In genomic region chr7:49243079-49243478, GRCm38 (mm10) we compare ENCODE assay signal across 27 mouse cellular contexts.
A peak's percentile ranks its signal among the peaks of the same experiment; 100 is the strongest.
DNase-seq lines count a peak whose midpoint lies in the region; ATAC-seq and TF ChIP-seq lines count a peak whose summit lies in the region.
"Had no signal": no experiment of that assay in that cellular context is flagged by ENCODE, and none has a peak within 500 bp of the region (broad histone marks: within the 10 kb centered on the region; RNA-seq: fewer than 3 reads in every experiment).

No protein-coding gene starts in this region.

- no peak for ATAC-seq in intestine, embryonic 14.5 days (replicated peaks; ENCODE audit: low FRiP score, low TSS enrichment, low read depth)
- no peak for ATAC-seq in intestine, postnatal 0 days
- no peak for ATAC-seq in kidney, embryonic 16.5 days (ENCODE audit: low FRiP score, low TSS enrichment)
- ATAC-seq in lung, embryonic 16.5 days (ENCODE audit: low read depth), result no peak
- ATAC-seq in intestine, embryonic 15.5 days, result no peak
- ATAC-seq: activated CD4-positive, CD25-positive, alpha-beta regulatory T cell, adult 4 months; forebrain, embryonic 15.5 days had no signal

- H3K9me3 ChIP-seq in intestine, embryonic 14.5 days (ENCODE audit: control insufficient read depth, low read length), result no peaks in the 10 kb centered on the region
- H3K9me3 ChIP-seq in intestine, postnatal 0 days (ENCODE audit: control insufficient read depth), result no peaks in the 10 kb centered on the region
- H3K9me3 ChIP-seq in kidney, embryonic 16.5 days (ENCODE audit: low read length), result no peaks in the 10 kb centered on the region
- H3K9me3 ChIP-seq in lung, embryonic 16.5 days (ENCODE audit: control insufficient read depth, low read length), result no peaks in the 10 kb centered on the region
- H3K9me3 ChIP-seq in intestine, embryonic 15.5 days, result no peaks in the 10 kb centered on the region
- H3K9me3 ChIP-seq: embryonic facial prominence, embryonic 10.5 days; embryonic facial prominence, embryonic 13.5 days; forebrain, embryonic 12.5 days; forebrain, embryonic 15.5 days; heart, embryonic 12.5 days; heart, embryonic 15.5 days had no signal

- DNase-seq in intestine, embryonic 14.5 days (ENCODE audit: low spot score), result no peak
- DNase-seq in kidney, adult 8-10 months, result no peak
- no peak for DNase-seq in lung, postnatal 25 days (ENCODE audit: low spot score)
- no peak for DNase-seq in urinary bladder, postnatal 36 days (ENCODE audit: low spot score in 2 of 2)
- DNase-seq: adrenal gland, adult 8-10 months; adrenal gland, postnatal 25 days; cerebellum, adult 11-12 months; cerebellum, adult 8-10 months; cerebellum, postnatal 10 days; cerebellum, postnatal 36 days; embryo, embryonic 11 days; gastrocnemius, postnatal 25 days; heart, adult 18-20 months; heart, postnatal 10 days; heart, postnatal 4 days had no signal

- peak overlapping the region; percentile 81 for H3K27ac ChIP-seq in intestine, embryonic 14.5 days (ENCODE audit: low read depth)
- no peak overlapping the region for H3K27ac ChIP-seq in intestine, postnatal 0 days (ENCODE audit: low read depth, low read length)
- H3K27ac ChIP-seq in kidney, embryonic 16.5 days (ENCODE audit: low read length), result peak overlapping the region; percentile 80
- H3K27ac ChIP-seq in lung, embryonic 16.5 days (ENCODE audit: low read length), result peak overlapping the region; percentile 28
- 0 out of 2 replicates have a peak overlapping the region, but pooled peaks have one; percentile 2 for H3K27ac ChIP-seq in intestine, embryonic 15.5 days
- H3K27ac ChIP-seq: embryonic facial prominence, embryonic 10.5 days; embryonic facial prominence, embryonic 13.5 days; forebrain, embryonic 12.5 days; forebrain, embryonic 15.5 days; heart, embryonic 15.5 days had no signal

- WGBS in intestine, embryonic 14.5 days, result 66% methylated on average over 4 of the region's 4 CpGs
- 64% methylated on average over 4 of the region's 4 CpGs for WGBS in intestine, postnatal 0 days
- WGBS in kidney, embryonic 16.5 days, result 74% methylated on average over 4 of the region's 4 CpGs
- 48% methylated on average over 4 of the region's 4 CpGs for WGBS in lung, embryonic 16.5 days
- WGBS in intestine, embryonic 15.5 days, result 71% methylated on average over 4 of the region's 4 CpGs

- no peaks in the 10 kb centered on the region for H3K36me3 ChIP-seq in intestine, embryonic 14.5 days (ENCODE audit: control insufficient read depth, insufficient read depth, low read length)
- H3K36me3 ChIP-seq in intestine, postnatal 0 days (ENCODE audit: control insufficient read depth, insufficient read depth), result no peaks in the 10 kb centered on the region
- no peaks in the 10 kb centered on the region for H3K36me3 ChIP-seq in kidney, embryonic 16.5 days (ENCODE audit: insufficient read depth, low read length)
- H3K36me3 ChIP-seq in lung, embryonic 16.5 days (ENCODE audit: control insufficient read depth, insufficient read depth, low read length), result no peaks in the 10 kb centered on the region
- H3K36me3 ChIP-seq in intestine, embryonic 15.5 days, result no peaks in the 10 kb centered on the region
- H3K36me3 ChIP-seq: embryonic facial prominence, embryonic 10.5 days; embryonic facial prominence, embryonic 13.5 days; forebrain, embryonic 12.5 days; forebrain, embryonic 15.5 days; heart, embryonic 12.5 days; heart, embryonic 15.5 days had no signal

- peaks cover 14% of the 10 kb centered on the region for H3K27me3 ChIP-seq in intestine, embryonic 14.5 days (replicated peaks; ENCODE audit: control insufficient read depth, insufficient read depth, low read length)
- H3K27me3 ChIP-seq in intestine, postnatal 0 days (replicated peaks; ENCODE audit: control insufficient read depth, insufficient read depth, low read length), result peaks cover 9% of the 10 kb centered on the region
- H3K27me3 ChIP-seq in kidney, embryonic 16.5 days (ENCODE audit: insufficient read depth, low read length), result peaks cover 14% of the 10 kb centered on the region
- H3K27me3 ChIP-seq in lung, embryonic 16.5 days (ENCODE audit: control insufficient read depth, insufficient read depth, low read depth, low read length), result peaks cover 10% of the 10 kb centered on the region
- H3K27me3 ChIP-seq in intestine, embryonic 15.5 days (replicated peaks), result 0 out of 2 replicates have a peak, but pooled peaks cover 13% of the 10 kb centered on the region
- H3K27me3 ChIP-seq: forebrain, embryonic 15.5 days had no signal

- no peak overlapping the region for H3K4me2 ChIP-seq in intestine, embryonic 14.5 days (ENCODE audit: low read length)
- no peak overlapping the region for H3K4me2 ChIP-seq in intestine, postnatal 0 days (replicated peaks; ENCODE audit: low read depth)
- no peak overlapping the region for H3K4me2 ChIP-seq in kidney, embryonic 16.5 days (replicated peaks; ENCODE audit: low read depth, low read length)
- no peak overlapping the region for H3K4me2 ChIP-seq in lung, embryonic 16.5 days (ENCODE audit: low read depth, low read length)
- H3K4me2 ChIP-seq in intestine, embryonic 15.5 days (replicated peaks), result no peak overlapping the region
- H3K4me2 ChIP-seq: embryonic facial prominence, embryonic 13.5 days; forebrain, embryonic 12.5 days; forebrain, embryonic 15.5 days; heart, embryonic 12.5 days; heart, embryonic 15.5 days had no signal

- no peak overlapping the region for H3K9ac ChIP-seq in intestine, embryonic 14.5 days (ENCODE audit: low read length)
- no peak overlapping the region for H3K9ac ChIP-seq in intestine, postnatal 0 days (ENCODE audit: low read depth, low read length)
- H3K9ac ChIP-seq in kidney, embryonic 16.5 days (replicated peaks; ENCODE audit: low read length), result no peak overlapping the region
- no peak overlapping the region for H3K9ac ChIP-seq in lung, embryonic 16.5 days (ENCODE audit: low read length)
- H3K9ac ChIP-seq in intestine, embryonic 15.5 days, result no peak overlapping the region
- H3K9ac ChIP-seq: embryonic facial prominence, embryonic 13.5 days; forebrain, embryonic 12.5 days; forebrain, embryonic 15.5 days; heart, embryonic 12.5 days; heart, embryonic 15.5 days had no signal

- no peak for TF ChIP-seq CTCF in intestine, postnatal 0 days (IDR thresholded peaks at IDR 0.05; ENCODE audit: low read depth)

- H3K4me1 ChIP-seq in intestine, embryonic 14.5 days (replicated peaks; ENCODE audit: control insufficient read depth, insufficient read depth, low read length), result peaks cover 39% of the 10 kb centered on the region; the same call in 1 of the 2 replicates
- peaks cover 2% of the 10 kb centered on the region; the same call in 1 of the 2 replicates for H3K4me1 ChIP-seq in intestine, postnatal 0 days (replicated peaks; ENCODE audit: control insufficient read depth, insufficient read depth, low read length)
- peaks cover 30% of the 10 kb centered on the region for H3K4me1 ChIP-seq in kidney, embryonic 16.5 days (ENCODE audit: insufficient read depth, low read length)
- H3K4me1 ChIP-seq in lung, embryonic 16.5 days (replicated peaks; ENCODE audit: control insufficient read depth, insufficient read depth, low read length), result peaks cover 31% of the 10 kb centered on the region
- H3K4me1 ChIP-seq in intestine, embryonic 15.5 days (replicated peaks), result peaks cover 17% of the 10 kb centered on the region; the same call in 1 of the 2 replicates

- H3K4me3 ChIP-seq in intestine, embryonic 14.5 days (ENCODE audit: low read depth, low read length), result no peak overlapping the region
- no peak overlapping the region for H3K4me3 ChIP-seq in intestine, postnatal 0 days (ENCODE audit: low read depth, low read length)
- no peak overlapping the region for H3K4me3 ChIP-seq in kidney, embryonic 16.5 days (ENCODE audit: low read length)
- H3K4me3 ChIP-seq in lung, embryonic 16.5 days (ENCODE audit: low read length), result no peak overlapping the region
- no peak overlapping the region for H3K4me3 ChIP-seq in intestine, embryonic 15.5 days (replicated peaks)
- H3K4me3 ChIP-seq: embryonic facial prominence, embryonic 10.5 days; embryonic facial prominence, embryonic 13.5 days; erythroblast, embryonic 14.5 days; forebrain, embryonic 12.5 days; forebrain, embryonic 15.5 days; heart, embryonic 12.5 days; heart, embryonic 15.5 days had no signal
